Mouse (Mus musculus) regulatory T cell (primary cell): ENCODE data around the gene Atp5e.

Source experiments
- in situ Hi-C: fragments of 300-600 bp; cut with MboI, MseI; formaldehyde crosslinking; loops from one replicate; pipeline ENCODE4 v1.15.1; 2025; ENCODE audit warnings: high pct_unique_total_duplicates

Gene Atp5e

DNA sequence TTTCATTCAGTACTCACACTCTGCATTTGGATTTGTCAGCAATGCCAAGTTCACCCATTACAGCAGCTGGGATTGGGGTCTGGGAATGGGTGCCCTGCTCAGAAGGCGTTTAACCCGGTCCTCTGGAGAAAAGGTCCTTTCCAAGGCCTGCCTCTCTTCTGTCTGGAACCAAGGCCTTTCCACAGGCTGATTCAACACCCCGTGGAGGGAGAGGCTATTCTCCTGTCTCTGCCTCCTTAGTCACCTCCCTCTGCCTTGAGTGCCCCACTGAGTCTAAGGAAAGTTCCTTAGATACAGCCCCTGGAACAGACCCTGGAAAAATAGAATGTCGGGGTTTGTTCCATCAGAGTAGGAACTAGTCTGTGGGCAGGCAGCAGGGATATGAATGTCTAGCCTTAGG, 15.5 kb downstream of the Atp5e start:
- in situ Hi-C loops: loop anchor here (25.0 kb wide), 1 partner anchor 786 kb away; the partner anchor contains the start of gene Rab22a

DNA sequence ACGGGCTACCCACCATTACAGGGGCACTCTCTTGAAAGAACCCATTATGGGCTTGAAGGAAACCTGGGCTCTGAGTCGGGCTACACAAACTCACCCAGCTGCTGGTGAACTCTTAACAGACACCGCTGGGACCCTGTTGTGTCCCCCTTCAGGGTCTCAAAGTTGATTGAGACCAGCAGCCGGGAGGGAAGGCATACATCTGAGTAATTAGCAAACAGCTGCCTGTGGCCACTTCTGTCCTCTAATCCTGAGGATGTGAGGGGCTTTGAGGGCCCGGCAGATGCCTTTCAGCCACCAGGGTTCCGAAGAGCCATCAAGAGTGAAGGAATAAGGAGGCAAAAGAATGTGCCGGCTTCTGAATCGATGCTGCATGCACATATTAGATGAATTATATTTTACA, 17.0 kb downstream of the Atp5e start:
- in situ Hi-C loops: loop anchor here (25.0 kb wide), 1 partner anchor 785 kb away; the partner anchor contains the start of gene Rab22a

DNA sequence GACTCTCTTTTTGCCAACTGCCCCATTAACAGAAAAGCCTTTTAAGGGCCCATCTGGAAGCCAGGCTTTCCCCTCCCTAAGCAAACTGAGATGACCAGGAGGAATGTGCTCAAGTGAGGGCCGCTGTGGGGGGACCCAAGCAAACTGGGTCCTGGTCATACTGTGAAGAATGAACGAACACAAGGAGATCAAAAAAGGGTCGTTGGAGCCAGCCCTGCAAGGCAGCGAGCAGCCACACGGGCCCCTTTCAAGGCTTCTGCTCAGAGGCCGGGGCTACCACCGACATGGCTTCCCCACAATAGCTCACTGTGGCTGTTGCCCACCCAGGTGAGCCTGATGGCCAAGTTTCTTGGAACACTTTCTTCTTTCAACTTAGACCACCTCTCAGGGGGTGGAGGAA, 17.4 kb downstream of the Atp5e start:
- in situ Hi-C loops: loop anchor here (25.0 kb wide), 1 partner anchor 784 kb away; the partner anchor contains the start of gene Rab22a

DNA sequence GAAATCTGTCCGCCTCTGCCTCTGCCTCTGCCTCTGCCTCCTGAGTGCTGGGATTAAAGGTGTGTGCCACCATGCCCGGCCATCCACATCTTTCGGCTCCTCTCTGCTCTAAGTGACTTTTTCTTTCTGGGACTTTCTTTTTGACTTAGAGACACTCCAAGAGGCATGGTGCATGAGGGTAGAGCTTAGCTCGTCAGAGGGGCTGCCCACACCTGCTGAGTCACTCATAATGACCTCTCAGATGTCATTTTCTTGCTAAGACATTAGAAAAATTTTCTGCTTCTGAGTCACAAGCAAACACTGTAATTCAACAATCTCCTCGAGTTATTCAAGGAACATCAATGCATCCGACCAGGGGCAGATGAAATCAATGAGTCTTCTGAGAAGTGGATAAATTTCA, 18.9 kb downstream of the Atp5e start:
- in situ Hi-C loops: loop anchor here (25.0 kb wide), 1 partner anchor 783 kb away; the partner anchor contains the start of gene Rab22a

DNA sequence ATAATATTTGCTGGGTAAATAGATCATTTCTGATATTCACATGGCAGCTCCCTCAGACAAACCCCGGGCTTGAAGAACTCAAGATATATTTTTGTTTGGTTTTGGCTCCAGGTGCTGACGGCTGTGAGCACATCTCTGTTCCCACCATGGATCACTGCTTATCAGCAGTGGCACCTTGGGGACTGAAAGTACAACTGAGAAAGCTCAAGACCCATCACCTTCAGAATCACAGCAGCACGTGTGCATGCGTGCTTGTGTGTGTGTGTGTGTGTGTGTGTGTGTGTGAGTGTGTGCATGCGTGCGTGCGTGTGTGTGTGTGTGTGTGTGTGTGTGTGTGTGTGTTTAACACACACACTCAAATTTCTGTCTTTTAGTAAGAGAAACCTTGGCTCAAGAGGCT, 19.5 kb downstream of the Atp5e start:
- in situ Hi-C loops: loop anchor here (25.0 kb wide), 1 partner anchor 782 kb away; the partner anchor contains the start of gene Rab22a

DNA sequence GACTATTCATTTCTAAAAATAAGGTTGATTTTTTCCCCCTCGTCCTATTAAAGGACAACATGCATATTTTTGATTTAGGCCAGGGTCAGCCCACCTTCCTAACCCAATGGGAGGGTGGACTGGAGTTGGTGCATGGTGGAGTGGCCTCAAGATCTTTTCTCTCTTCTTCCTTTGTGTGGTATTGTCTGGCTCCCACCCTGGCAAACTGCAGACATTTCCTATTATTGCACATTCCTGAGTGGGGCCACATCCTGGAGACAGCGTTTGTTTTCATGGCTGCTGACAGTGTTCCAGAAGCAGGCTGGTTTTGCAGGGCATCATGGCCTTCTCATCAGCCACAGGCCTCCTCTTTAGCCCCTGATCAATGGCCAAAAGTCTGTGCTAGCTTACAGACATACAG, 20.9 kb downstream of the Atp5e start:
- in situ Hi-C loops: loop anchor here (25.0 kb wide), 1 partner anchor 781 kb away; the partner anchor contains the start of gene Rab22a

DNA sequence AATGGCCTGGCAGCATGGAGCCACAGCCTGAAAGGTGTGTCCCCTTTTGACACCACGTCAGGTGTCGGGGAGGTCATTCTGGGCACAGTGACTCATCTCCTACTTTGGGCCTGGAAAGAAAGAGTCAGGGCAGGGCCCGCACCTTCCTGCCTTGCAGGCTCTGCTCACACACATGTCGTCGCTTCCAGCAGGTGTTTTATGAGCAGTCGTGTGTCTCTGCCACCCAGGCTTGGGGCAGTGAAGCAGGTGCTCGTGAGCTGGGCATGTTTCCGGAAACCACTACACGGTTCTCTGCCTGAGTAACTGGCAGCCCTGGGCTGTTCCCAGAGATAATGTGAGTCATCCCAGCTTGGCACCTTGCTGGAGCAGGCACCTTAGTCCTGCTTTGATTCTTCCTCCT, 21.4 kb downstream of the Atp5e start:
- in situ Hi-C loops: loop anchor here (25.0 kb wide), 1 partner anchor 780 kb away; the partner anchor contains the start of gene Rab22a

DNA sequence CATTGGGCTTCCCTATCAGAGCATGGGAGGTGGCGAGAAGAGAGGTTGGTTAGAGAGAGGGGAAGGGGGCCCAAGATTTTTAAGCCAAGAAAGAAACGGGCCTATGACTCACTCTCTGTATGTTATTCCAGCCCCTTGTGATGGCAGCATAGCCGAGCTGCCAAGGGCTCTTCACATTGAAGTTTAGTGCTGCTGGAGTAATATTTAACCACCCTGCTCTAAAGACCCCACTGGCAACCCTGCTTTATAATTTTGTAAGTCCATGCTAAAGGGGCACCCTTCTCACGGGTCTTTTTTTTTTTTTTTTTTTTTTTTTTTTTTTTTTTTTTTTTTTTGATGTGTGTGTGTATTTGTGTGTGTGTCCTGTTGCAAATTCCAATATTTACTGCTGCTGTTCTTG, 22.0 kb downstream of the Atp5e start:
- in situ Hi-C loops: loop anchor here (25.0 kb wide), 1 partner anchor 780 kb away; the partner anchor contains the start of gene Rab22a

DNA sequence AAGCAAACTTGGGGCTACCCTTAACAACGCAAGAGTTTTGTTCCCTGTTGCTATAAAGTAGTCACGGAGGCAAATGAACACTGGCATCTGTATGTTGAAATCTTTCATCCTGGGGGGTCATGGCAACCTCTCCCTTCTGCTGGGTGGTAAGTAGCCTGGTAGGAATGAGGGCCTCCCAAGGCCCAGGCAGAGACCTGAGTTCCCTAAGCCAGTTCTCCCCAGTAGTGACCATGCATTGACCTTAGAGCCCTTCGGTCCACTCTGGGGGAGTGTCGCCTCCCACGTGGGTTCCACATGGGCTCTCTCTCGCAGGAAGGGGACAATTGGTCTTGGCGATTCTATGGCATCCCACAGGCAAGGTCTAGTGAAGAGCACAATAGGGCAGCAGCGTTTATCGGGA, 23.9 kb downstream of the Atp5e start:
- in situ Hi-C loops: loop anchor here (10.0 to 25.0 kb wide), 2 partner anchors 115 to 778 kb away; partner anchors contain the start of gene Rab22a

DNA sequence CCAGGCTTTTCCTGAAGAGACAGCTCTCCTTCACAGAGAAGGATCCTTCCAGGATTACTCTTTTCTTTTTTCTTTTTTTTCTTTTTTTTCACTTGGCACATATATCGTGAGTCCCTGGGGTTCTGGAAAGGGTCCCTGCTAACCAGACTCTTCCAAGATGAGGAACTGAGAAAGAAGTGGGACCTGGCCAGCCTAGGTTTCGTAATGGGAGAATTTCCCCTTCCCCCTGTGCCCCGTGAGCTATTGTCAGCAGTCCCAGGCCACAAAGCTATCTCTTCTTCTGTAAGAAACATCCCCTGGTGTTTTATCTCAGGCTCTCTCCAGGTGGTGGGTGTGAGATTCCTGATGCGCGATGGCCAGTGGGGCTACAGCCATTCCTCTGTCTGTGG, 24.5 kb downstream of the Atp5e start:
- in situ Hi-C loops: loop anchor here (10.0 to 25.0 kb wide), 2 partner anchors 115 to 777 kb away; partner anchors contain the start of gene Rab22a

DNA sequence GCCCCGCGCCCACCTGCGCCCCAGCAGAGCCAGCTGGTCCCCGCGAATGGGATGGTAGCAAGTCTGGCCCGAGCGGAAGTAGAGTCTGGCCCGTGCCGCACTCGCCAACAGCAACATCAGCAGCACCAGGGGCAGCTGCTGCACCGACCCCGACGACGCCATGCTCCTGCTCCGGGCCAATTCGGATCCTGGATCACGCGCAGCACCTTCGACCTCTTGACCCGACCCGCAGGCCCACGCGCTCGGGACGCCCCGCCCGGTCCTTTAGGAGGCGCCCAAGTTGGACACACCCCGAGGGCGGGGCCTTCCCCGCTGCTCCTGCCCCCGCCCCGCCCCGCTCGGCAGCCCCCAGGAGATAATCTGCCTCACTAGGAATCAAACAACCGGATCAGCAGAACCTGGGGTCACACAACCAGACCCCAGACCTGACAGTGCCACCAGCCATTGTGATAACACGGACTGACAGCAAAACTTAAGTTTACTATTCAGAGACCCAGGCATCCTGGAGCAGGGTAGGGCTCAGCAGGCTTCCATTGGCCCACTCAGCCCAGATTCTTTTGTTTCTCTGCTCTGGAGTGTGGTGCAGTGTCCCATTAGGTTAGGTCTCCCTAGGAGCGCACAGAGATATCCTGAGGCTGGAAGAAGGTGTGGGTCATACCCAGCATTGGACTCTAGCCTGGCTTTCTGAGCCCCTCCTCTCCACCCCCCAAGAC, 25.0 kb downstream of the Atp5e start, which contains the start of gene Ctsz:
Gene Ctsz (minus strand): TSS at position 303 of the 713 bp plus-strand sequence.
- in situ Hi-C loops: loop anchor here (10.0 to 25.0 kb wide), 2 partner anchors 114 to 777 kb away; partner anchors contain the start of gene Rab22a

DNA sequence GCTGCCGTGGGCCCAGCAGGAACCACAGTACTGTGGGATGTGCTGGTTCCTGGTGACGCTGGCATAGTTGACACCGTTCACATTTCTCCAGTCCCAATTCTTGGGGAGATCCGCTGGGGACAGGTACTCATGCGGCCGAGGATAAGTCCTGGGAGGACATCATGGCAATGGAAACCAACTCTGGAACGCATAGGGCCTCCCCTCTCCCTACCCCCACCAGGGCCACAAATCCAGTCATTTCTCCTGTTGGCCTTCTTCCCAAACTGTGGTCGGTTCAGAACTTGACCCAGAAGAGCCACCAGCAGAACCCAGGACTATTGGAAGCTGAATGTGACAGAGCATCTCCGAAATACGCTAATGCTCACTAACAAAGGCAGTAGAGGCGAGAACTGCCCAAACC, 25.7 kb downstream of the Atp5e start:
- in situ Hi-C loops: loop anchor here (10.0 to 25.0 kb wide), 2 partner anchors 113 to 776 kb away; partner anchors contain the start of gene Rab22a

DNA sequence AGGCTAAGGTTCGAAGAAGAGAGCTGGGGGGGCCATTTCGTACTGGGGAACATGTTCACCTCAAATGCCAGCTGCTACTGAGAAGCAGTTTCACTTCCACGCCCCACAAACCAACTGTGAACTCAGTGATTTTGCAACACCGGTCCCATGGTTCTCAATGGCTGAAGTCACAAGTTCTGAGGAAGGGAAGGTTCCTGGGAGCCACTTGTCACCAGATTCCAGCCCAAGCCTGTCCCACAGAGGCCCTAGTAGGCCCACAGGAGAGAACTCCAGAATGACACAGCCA, 26.3 kb downstream of the Atp5e start:
- in situ Hi-C loops: loop anchor here (10.0 to 25.0 kb wide), 2 partner anchors 113 to 775 kb away; partner anchors contain the start of gene Rab22a

DNA sequence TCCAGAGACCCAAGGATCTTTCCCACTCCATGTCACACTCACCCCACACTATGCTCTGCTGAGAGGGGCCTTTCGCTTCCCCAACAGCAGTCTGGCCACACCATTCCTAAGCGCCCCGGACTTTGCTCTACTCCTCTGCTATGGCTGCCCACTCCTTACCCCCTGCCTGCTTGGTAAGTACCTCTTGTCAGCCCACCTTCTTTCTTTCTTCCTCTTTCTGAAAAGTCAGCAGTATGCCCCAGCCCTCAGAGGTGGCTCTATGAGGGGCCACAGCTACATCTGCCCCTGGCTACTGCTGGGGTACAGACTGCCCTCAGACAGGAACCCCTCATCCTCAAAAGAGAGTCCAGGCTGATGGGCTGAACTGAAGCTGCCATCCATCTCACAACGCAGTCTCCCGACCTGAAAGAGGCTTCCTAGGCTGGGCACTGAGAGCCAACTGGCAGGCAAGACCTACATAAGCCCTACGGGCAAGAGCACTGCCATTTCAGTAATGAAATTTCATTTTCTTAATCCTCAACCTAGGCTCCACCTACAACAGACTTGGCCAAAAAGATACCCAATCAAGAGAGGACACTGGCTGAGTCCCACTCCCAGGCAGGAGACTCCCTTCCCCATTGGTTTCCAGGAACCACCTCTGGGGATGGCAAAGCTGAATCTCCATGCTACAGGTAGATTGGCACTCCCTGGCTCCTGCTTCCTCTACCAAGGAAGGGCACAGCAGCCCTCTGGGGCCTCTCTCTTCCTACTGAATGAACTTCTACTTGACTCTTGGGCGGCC, 26.8 kb downstream of the Atp5e start:
- in situ Hi-C loops: loop anchor here (10.0 to 25.0 kb wide), 2 partner anchors 112 to 775 kb away; partner anchors contain the start of gene Rab22a

DNA sequence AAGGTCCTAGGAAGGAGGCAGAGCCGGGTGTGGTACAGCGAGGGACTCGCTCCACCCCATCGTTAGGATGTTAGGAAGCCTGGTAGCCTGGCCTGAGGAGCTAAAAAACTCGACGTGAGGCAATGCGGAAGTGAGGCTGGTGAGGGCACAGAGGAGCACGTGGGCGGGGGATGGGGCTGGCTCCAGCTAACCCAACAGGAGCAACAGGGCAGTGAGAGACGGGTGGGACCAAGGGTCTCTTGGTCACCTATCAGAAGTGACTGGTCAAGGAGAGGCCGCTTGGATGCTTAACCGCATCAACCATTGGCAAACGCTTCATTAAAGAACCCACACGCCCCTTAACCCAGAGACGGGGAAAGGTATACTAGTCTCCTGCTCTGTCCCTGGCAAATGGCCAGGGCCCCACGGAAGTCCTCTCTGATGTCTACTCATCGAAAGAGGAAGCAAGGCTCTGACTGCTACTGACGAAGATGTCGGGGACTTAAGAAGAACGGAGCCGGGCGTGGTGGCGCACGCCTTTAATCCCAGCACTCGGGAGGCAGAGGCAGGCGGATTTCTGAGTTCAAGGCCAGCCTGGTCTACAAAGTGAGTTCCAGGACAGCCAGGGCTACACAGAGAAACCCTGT, 27.7 kb downstream of the Atp5e start:
- in situ Hi-C loops: loop anchor here (10.0 to 25.0 kb wide), 2 partner anchors 111 to 774 kb away; partner anchors contain the start of gene Rab22a

DNA sequence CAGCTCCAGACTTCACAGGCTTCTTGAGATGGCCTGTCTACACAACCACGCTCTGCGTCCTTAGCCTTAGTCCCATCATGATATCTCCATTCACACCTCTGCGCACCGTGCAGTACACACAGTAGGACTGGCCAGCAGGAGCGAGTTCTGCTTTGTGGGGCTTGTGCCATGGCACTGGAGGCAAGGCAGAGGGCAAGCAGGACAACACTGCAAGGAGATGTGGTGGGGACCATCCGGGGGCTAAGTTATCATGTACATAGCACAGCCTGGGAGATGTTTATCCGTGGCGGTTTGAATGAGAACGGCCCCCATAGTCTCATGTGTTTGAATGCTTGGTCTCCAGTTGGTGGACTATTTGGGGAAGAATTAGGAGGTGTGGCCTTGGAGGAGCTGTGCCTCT, 29.0 kb downstream of the Atp5e start:
- in situ Hi-C loops: loop anchor here (10.0 to 25.0 kb wide), 2 partner anchors 110 to 773 kb away; partner anchors contain the start of gene Rab22a

DNA sequence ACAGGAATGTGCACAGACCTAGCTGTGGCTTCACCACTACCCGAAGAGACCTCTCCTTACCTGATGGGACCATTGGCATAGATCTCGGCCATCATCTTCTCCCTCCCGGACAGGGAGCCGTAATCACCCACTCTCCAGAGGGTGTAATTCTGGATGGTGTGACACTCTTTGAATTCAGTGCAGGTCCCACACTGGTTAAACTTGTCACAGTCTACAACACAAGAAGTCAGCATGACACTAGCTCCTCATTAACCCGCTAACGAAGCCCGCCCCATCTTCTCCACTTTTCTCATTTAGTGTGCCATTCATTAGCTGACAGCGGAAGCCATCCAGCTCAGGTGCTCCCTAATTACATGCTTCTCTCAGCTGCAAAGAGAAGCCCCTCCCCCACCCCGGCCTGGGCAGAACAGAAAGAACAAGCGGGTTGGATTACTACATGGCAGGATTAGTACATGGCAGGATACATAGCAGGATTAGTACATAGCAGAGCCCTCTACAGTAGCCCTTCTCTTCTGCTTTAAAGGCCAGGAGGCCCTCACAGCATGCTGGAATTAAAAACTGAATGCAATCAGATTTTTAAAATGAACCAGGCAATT, 34.8 kb downstream of the Atp5e start:
- in situ Hi-C loops: loop anchor here (25.0 kb wide), 1 partner anchor 767 kb away; the partner anchor contains the start of gene Rab22a

DNA sequence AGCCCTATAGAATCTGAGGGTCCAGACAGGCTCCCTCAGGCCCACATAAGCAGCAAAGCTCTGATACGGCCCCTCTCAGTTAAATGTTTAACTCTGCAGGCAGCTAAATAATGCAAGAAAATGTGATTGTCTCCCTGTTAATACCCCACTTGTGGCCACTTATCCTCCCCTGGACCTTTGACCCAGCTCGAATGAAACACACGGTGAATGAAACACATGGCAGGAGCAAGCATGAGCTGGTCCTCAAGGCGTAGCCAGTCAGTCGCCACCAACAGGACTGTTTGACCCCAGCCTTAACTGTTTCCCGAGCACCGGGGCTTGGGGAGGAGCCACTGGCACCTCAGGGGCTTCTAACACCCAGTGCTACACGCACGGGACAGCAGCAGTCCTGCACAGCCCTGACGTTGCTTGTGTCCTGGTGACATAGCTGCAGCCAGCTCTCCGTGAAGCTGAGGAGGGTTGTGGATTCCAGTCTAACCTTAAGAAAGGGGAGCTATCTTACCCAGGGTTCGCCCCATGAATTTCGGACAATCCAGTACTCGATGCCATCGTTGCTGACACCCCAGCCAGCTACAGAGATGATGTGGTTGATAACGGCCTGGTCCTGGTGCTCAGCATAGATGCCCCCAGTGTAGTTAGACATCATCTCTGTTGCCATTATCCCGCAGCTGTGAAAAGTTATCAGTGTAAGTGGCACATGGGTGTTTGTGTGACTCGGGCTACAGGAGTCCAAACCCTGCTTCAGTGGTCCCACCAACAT, 35.6 kb downstream of the Atp5e start:
- in situ Hi-C loops: loop anchor here (25.0 kb wide), 1 partner anchor 766 kb away; the partner anchor contains the start of gene Rab22a

DNA sequence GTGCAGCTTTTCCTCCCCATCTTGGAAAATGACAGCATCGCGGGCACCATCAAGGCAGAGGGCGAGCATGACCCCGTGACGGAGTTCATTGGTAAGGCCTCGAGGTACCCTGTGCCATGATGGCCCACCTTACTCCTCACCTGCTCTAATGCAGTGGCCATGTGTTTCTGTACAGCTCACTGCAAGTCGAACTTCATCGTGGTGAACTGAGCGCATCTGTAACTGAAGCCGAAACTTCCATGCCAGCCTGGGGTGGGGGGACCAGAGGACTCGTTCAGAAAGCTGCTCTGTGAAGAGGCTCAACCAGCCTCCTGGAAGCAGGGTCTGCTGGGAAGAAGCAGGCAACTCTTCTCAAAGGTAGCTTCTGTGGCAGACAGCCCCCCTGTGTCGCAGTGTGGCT, 37.0 kb downstream of the Atp5e start:
- in situ Hi-C loops: loop anchor here (25.0 kb wide), 1 partner anchor 765 kb away; the partner anchor contains the start of gene Rab22a
